Mouse (Mus musculus) natural killer cell, adult 2 months (primary cell): Measurements from ENCODE around the gene Chmp2a.
A peak's percentile ranks its signal among the peaks of the same experiment; 100 is the strongest.

Experiments used
- DNase-seq, 2 experiments: peaks; one replicate each; pipeline ENCODE4 v3.0.0; 2022; ENCODE audit warnings: low spot score in 2 of 2

The Chmp2a gene

DNA sequence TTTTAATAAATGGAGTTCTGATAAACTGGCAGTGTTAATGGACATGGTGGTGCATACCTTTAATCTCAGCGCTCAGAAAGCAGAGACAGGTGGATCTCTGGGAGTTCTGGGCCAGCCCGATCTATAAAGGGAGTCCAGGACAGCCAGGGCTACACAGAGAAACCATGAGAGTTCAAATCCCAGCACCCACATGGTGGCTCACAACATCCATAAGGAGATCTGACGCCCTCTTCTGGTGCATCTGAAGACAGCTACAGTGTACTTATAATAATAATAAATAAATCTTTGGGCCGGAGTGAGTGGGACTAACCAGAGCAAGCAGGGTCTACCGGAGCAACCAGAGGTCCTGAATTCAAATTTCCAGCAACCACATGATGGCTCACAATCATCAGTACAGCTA, 31.2 kb downstream of the Chmp2a start:
- DNase-seq = no peak

DNA sequence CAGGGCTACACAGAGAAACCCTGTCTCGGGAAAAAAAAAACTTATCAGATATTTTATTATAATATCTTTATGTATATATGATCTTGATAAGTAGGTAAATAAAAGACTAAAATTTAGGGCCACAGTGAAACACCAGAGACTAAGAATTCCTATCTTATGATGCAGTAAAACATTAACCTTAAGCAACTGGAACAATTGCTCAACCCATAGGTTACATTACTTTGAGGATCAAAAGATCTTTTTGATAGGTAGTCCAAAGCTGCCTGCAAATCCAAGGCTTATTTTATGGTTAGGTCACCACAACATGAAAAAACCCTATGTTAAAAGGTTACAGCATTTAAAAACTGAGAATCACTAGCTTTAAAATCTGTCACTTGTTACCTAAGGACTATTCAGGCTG, 33.0 kb downstream of the Chmp2a start:
- DNase-seq = no peak

DNA sequence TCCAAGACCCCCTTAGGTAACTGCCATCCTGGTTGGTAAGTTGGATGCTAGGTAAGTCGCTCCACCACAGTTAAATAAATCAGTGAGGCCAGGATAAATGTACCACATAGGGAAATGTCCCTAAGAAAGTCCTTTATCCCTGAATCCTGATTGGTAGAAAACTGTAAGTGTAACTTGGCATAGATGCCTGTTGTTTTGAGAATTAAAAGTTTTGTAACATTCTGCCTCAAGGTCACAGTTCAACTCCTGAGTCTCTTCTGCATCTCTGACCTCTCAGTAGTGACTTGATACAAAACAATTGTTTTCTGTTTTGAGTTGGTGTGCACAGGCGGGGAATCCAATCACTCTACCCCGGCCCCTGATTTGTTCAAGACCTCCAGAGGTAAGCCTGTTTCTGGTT, 35.8 kb downstream of the Chmp2a start, which contains the start of gene Trim28:
TSS of gene Trim28 (plus strand) at position 264 of the 400 bp plus-strand sequence.
- DNase-seq = no peak

GRCm38 (mm10) chr7:12998053-12998452, 36.6 kb downstream of the Chmp2a start, which contains the start of gene Slc27a5:
Slc27a5 (minus strand) TSS chr7:12998192.
- DNase-seq = no peak

DNA sequence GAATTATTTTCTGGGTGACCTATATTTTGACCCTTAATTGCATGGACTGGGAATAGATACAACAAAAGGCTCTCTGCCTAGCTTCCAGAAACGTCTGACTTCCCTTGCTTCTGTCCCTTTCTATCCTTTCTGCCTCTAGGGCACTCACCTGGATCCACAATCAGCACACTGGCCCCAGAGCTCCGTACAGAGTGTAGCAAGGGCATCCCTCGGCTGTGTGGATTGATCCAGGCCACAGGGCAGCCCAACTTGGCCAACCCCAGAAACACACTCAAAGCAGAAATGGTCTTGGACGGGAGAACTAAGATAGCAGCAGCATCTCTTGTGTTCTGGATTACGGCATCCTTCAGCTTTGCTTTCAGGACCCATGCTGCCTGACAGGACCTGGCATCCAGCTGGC, 37.4 kb downstream of the Chmp2a start:
- DNase-seq = no peak

DNA sequence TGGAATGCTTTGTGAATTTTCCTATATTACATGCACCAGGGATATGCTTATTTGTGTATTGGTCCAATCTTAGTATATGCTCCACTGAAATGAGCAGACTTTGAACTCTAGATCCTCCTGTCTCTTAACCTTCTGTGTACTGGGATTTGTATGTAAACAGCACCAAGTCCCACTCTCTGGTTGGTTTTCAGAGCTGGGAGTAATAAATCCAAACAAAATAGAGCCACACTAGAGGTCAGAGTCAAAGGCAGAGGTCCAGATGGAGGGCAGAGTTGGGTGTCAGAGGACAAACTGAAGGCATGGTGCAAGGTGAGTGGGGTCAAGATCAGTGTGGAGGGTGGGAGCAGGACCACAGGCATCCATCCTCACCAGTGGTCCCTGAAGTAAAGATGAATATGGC, 38.7 kb downstream of the Chmp2a start:
- no peak for DNase-seq

- DNase-seq = no peak
Observed at GRCm38 (mm10) chr7:12993148-12993547, 41.5 kb downstream of the Chmp2a start.

- DNase-seq = peak; percentile 45 to 57
Observed at GRCm38 (mm10) chr7:12992222-12992621, 42.4 kb downstream of the Chmp2a start.

DNA sequence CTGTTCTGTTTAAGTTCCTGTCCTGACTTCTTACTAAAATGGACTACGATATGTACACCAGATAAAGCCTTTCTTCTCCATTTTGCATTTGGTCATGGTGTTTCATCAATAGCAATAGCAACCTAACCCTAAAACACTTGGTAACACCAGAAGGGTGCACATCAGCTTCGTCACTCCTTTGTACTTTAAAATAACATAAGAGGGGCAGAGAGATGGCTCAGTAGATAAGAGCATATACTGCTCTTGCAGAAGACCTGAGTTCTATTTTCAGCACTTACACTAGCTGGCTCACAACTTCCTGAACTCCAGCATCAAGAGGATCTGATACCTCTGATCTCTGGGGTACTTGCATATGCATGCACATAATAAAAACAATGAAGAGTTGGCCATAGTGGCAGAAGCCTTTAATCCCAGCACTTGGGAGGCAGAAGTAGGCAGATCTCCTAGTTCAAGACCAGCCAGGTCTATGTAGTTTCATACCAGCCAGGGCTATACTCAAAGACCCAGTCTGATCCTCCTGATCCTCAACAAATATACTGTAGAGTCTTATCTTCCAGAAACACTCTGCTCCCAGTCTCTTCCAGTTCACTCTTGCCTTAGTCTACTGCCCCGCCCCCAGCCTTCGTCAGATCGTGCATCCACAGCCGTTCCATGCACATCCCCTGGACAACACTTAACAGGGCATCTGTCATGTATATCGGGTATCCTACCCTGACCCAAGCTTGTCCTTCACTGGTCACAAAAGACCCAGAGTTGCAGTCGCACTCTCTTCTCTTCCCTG, 47.0 kb downstream of the Chmp2a start:
- no peak for DNase-seq

GRCm38 (mm10) chr7:12986906-12987305, 47.7 kb downstream of the Chmp2a start:
- no peak for DNase-seq

- DNase-seq = no peak
Observed at GRCm38 (mm10) chr7:12985724-12986123, 48.9 kb downstream of the Chmp2a start.
